Mouse (Mus musculus) embryonic facial prominence, embryonic 14.5 days (tissue): ENCODE results near the gene Rad51b. TPM values are rescaled to one million over a fixed set of nuclear protein-coding genes. Genes with fewer than 3 reads are reported as not detected.

Source experiments
- ATAC-seq: fragments of 200-750 bp; cut with Nextera tagmentation; 2 replicates; pipeline ENCODE4 v1.8.0; 2017; ENCODE audit warnings: low read depth, moderate number of reproducible peaks, moderate TSS enrichment
- DNase-seq: peaks from one replicate; pipeline ENCODE4 v3.0.0-alpha.2; 2015; ENCODE audit warnings: low spot score
- H3K27ac ChIP-seq: fragments of 300-500 bp; sonication (generic); replicated peaks from 2 replicates; pipeline ENCODE4 v1.5.1; 2014; ENCODE audit warnings: low read depth, mild to moderate bottlenecking, low read length, moderate library complexity
- H3K27me3 ChIP-seq: fragments of 300-500 bp; sonication (generic); replicated peaks from 2 replicates; pipeline ENCODE4 v1.6.1; 2014; ENCODE audit warnings: low read length; ENCODE audit not compliant: control insufficient read depth, insufficient read depth
- H3K36me3 ChIP-seq: fragments of 300-500 bp; sonication (generic); 2 replicates; pipeline ENCODE4 v1.6.1; 2014; ENCODE audit warnings: low read length, mixed read lengths; ENCODE audit not compliant: control insufficient read depth, insufficient read depth
- H3K4me1 ChIP-seq: fragments of 300-500 bp; sonication (generic); 2 replicates; pipeline ENCODE4 v1.6.1; 2014; ENCODE audit warnings: antibody characterized with exemption, low read length; ENCODE audit not compliant: control insufficient read depth, insufficient read depth
- H3K4me2 ChIP-seq: fragments of 300-500 bp; sonication (generic); 2 replicates; pipeline ENCODE4 v1.6.1; 2014; ENCODE audit warnings: low read depth, mild to moderate bottlenecking, low read length, moderate library complexity, mixed read lengths
- H3K4me3 ChIP-seq: fragments of 300-500 bp; sonication (generic); 2 replicates; pipeline ENCODE4 v1.5.1; 2014; ENCODE audit warnings: low read depth, mild to moderate bottlenecking, low read length
- H3K9ac ChIP-seq: fragments of 300-500 bp; sonication (generic); 2 replicates; pipeline ENCODE4 v1.6.1; 2014; ENCODE audit warnings: low read depth, mild to moderate bottlenecking, low read length, moderate library complexity, mixed read lengths
- H3K9me3 ChIP-seq: fragments of 300-500 bp; sonication (generic); 2 replicates; pipeline ENCODE4 v1.6.1; 2016; ENCODE audit warnings: low read length; ENCODE audit not compliant: control insufficient read depth
- WGBS: fragments of 180-500 bp; shearing (Covaris S2); extraction: QIAGEN DNeasy Blood & Tissue Kit; methylation state at CpG from one replicate; pipeline ENCODE4 v1.1.7; 2014; 5-methylcytosine and 5-hydroxymethylcytosine counted together
- polyA plus RNA-seq: library from polyadenylated mRNA; unstranded; fragments of >200 nt; fragmentation: Nextera tagmentation; extraction: Ambion mirVana; gene quantifications from 2 replicates; pipeline ENCODE4 v1.2.1, GENCODE M21; 2014

Gene Rad51b
- polyA plus RNA-seq, 1 experiment from 2014 or later, result 5.1 TPM

DNA sequence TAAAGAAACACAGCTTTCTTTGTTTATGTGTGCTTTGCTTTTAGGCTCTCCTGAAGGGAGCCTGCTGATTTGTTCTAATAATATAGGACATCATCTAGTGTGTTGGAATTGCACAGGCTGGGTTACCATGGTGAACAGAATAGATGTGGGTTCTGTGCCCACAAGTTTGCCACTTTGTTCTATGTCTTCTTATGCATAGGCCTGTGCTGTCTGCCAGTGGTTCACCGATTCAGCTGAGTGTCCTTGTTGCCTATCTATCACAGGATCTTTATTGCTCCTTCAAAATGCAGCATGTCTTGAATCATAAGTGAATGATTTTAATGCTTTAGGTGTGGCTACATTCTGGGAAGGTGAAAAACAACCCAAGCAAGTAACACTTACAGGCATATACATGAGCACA, 201.2 kb downstream of the Rad51b start:
- Histone ChIP-seq H3K27me3 (no peaks in the 10 kb centered on the region), H3K4me1 (peaks cover 9% of the 10 kb centered on the region; the same call in 1 of the 2 replicates), H3K36me3 (no peaks in the 10 kb centered on the region), H3K9ac (no peak overlapping the region), H3K9me3 (no peaks in the 10 kb centered on the region), H3K4me3 (no peak overlapping the region), H3K4me2 (no peak overlapping the region), H3K27ac (no peak overlapping the region)
- ATAC-seq, result no peak
- DNase-seq, result no peak
- WGBS, result 68% methylated on average over 1 of the region's 1 CpGs

GRCm38 (mm10) chr12:79499809-79500208, 202.7 kb downstream of the Rad51b start:
- 89% methylated on average over 5 of the region's 5 CpGs for WGBS

DNA sequence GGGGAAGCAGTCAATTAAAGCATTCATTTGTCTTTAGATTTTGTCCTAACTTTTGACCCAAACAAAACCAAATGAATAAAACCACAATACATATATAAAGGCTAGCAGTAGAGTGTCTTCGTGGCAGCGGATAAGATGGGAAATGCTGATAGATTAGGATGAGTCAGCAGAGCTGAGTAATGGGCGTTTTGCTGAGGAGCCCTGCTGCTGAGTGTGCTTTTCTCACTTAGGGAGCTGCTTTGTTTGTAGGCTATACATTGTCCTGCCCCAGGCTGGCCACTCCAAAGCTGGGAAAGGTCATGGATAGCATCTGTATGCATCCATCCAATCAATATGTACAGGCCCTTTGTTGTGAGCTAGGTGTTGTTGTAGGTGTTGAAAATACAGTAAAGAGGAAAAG, 204.8 kb downstream of the Rad51b start:
- H3K4me2 ChIP-seq, result no peak overlapping the region
- no peaks in the 10 kb centered on the region for H3K27me3 ChIP-seq
- ATAC-seq (no peak), DNase-seq (no peak)
- no peaks in the 10 kb centered on the region for H3K36me3 ChIP-seq
- no peak overlapping the region for H3K9ac ChIP-seq
- WGBS, result 71% methylated on average over 3 of the region's 3 CpGs
- no peaks in the 10 kb centered on the region for H3K9me3 ChIP-seq
- no peak overlapping the region for H3K27ac ChIP-seq
- H3K4me3 ChIP-seq, result no peak overlapping the region
- H3K4me1 ChIP-seq, result peaks cover 30% of the 10 kb centered on the region

More at GRCm38 (mm10) chr12:79499809-79500208, 202.7 kb downstream of the Rad51b start:
- no peaks in the 10 kb centered on the region for H3K36me3 ChIP-seq
- H3K9me3 ChIP-seq, result no peaks in the 10 kb centered on the region
- no peak overlapping the region for H3K4me3 ChIP-seq
- H3K27ac ChIP-seq, result no peak overlapping the region
- H3K4me2 ChIP-seq, result no peak overlapping the region
- ATAC-seq, result no peak
- H3K9ac ChIP-seq, result no peak overlapping the region
- H3K4me1 ChIP-seq, result peaks cover 22% of the 10 kb centered on the region
- DNase-seq, result no peak
- H3K27me3 ChIP-seq, result no peaks in the 10 kb centered on the region

GRCm38 (mm10) chr12:79502862-79503581, 205.9 kb downstream of the Rad51b start:
- no peak overlapping the region for H3K9ac ChIP-seq
- no peaks in the 10 kb centered on the region for H3K36me3 ChIP-seq
- H3K4me3 ChIP-seq, result no peak overlapping the region
- peaks cover 41% of the 10 kb centered on the region for H3K4me1 ChIP-seq
- no peak overlapping the region for H3K4me2 ChIP-seq
- ATAC-seq (no peak), DNase-seq (peak; percentile 69)
- H3K9me3 ChIP-seq, result no peaks in the 10 kb centered on the region
- WGBS, result 73% methylated on average over 11 of the region's 11 CpGs
- H3K27ac ChIP-seq, result peak overlapping the region; percentile 57; the same call in 1 of the 2 replicates
- no peaks in the 10 kb centered on the region for H3K27me3 ChIP-seq

GRCm38 (mm10) chr12:79503582-79504515, 206.8 kb downstream of the Rad51b start:
- Histone ChIP-seq H3K27me3 (no peaks in the 10 kb centered on the region), H3K27ac (peak overlapping the region; percentile 57), H3K4me2 (no peak overlapping the region), H3K36me3 (no peaks in the 10 kb centered on the region), H3K9ac (no peak overlapping the region), H3K4me1 (peaks cover 38% of the 10 kb centered on the region), H3K9me3 (no peaks in the 10 kb centered on the region), H3K4me3 (no peak overlapping the region)
- 74% methylated on average over 3 of the region's 3 CpGs for WGBS
- DNase-seq, result peak; percentile 86
- ATAC-seq, result peak; percentile 78

GRCm38 (mm10) chr12:79504641-79505040, 207.6 kb downstream of the Rad51b start:
- 73% methylated on average over 1 of the region's 1 CpGs for WGBS
- Histone ChIP-seq H3K4me2 (no peak overlapping the region), H3K36me3 (no peaks in the 10 kb centered on the region), H3K27me3 (no peaks in the 10 kb centered on the region), H3K4me1 (peaks cover 38% of the 10 kb centered on the region), H3K4me3 (no peak overlapping the region), H3K9ac (no peak overlapping the region), H3K27ac (peak overlapping the region; percentile 57; the same call in 1 of the 2 replicates), H3K9me3 (no peaks in the 10 kb centered on the region)
- no peak for DNase-seq
- no peak for ATAC-seq

DNA sequence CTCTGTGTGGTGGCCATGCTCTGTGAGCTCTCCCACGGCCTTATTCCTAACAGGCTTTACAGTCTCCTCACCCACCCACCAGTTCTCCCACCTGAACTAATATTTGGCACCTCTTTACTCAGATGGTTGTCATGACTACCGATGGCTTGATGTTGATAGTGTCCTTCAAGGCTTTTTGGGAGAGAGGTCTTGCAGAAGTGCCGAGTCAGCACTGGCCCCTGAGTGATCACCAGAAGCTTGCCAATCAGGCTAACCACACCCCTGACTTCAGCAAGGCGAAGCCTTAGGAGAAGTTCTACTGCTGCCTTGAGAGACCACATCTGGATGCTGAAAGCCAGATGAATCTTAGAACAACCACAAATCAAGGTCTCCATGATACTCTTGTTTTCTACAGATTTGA, 209.3 kb downstream of the Rad51b start:
- DNase-seq, result no peak
- H3K4me3 ChIP-seq, result no peak overlapping the region
- 63% methylated on average over 4 of the region's 4 CpGs for WGBS
- no peak for ATAC-seq
- H3K4me2 ChIP-seq, result no peak overlapping the region
- no peak overlapping the region for H3K9ac ChIP-seq
- H3K9me3 ChIP-seq, result no peaks in the 10 kb centered on the region
- H3K36me3 ChIP-seq, result no peaks in the 10 kb centered on the region
- H3K27me3 ChIP-seq, result no peaks in the 10 kb centered on the region
- H3K27ac ChIP-seq, result peak overlapping the region; percentile 82
- H3K4me1 ChIP-seq, result peaks cover 51% of the 10 kb centered on the region

DNA sequence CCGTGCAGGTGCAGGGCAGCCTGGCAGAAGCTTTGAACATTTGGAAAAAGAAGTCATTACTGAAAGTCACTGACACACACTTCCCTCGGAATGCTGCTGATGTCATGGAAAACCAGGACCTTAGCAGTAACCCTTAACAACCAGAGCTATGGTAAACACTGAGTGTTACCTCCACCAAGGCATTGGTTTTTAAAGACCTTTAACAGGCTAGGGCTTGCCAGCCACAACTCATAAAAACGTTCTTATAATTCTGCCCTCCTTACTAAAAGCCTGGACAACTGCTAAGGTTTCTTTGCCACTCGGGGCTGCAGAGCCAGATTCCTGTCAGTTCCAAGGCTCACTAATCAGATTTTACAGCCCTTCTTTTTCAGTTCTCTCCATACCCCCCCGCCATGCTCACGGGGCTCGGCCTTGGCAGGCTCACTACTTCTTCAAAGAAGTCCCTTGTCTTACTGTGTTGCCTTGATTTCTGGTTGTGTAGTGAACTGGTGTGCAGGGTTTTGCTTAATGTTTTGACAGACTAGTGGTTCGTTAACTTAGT, 210.1 kb downstream of the Rad51b start:
- no peak overlapping the region for H3K4me3 ChIP-seq
- no peaks in the 10 kb centered on the region for H3K36me3 ChIP-seq
- H3K9me3 ChIP-seq, result no peaks in the 10 kb centered on the region
- no peak overlapping the region for H3K4me2 ChIP-seq
- H3K27ac ChIP-seq, result peak overlapping the region; percentile 82
- H3K4me1 ChIP-seq, result peaks cover 59% of the 10 kb centered on the region
- no peak overlapping the region for H3K9ac ChIP-seq
- no peaks in the 10 kb centered on the region for H3K27me3 ChIP-seq
- ATAC-seq, result peak; percentile 50
- peak; percentile 91 for DNase-seq
- WGBS, result 17% methylated on average over 8 of the region's 8 CpGs
